9 mouse cellular contexts compared by ENCODE assay signal in genomic region chr5:113889181-113889906, GRCm38 (mm10). TPM values are rescaled to one million over a fixed set of nuclear protein-coding genes. Genes with fewer than 3 reads are reported as not detected.
DNase-seq lines count a peak whose midpoint lies in the region; ATAC-seq and TF ChIP-seq lines count a peak whose summit lies in the region.
"Had no signal": no experiment of that assay in that cellular context is flagged by ENCODE, and none has a peak within 500 bp of the region (broad histone marks: within the 10 kb centered on the region; RNA-seq: fewer than 3 reads in every experiment).

No protein-coding gene starts in this region.

- H3K79me2 ChIP-seq in heart, adult 2 months (replicated peaks; ENCODE audit: control insufficient read depth, insufficient read depth, low read length), result no peaks in the 10 kb centered on the region; the same call in 1 of the 2 replicates

- no peak overlapping the region; the same call in 1 of the 2 replicates for H3K4me3 ChIP-seq in heart, adult 2 months
- no peak overlapping the region for H3K4me3 ChIP-seq in heart, embryonic 15.5 days
- no peak overlapping the region for H3K4me3 ChIP-seq in neural tube, embryonic 12.5 days
- H3K4me3 ChIP-seq: erythroblast, embryonic 14.5 days had no signal

- no peak overlapping the region; the same call in 1 of the 2 replicates for H3K9ac ChIP-seq in heart, adult 2 months (ENCODE audit: low read depth, low read length)
- H3K9ac ChIP-seq in heart, embryonic 15.5 days, result no peak overlapping the region
- no peak overlapping the region; the same call in 1 of the 2 replicates for H3K9ac ChIP-seq in neural tube, embryonic 12.5 days

- peaks cover 2% of the 10 kb centered on the region; the same call in 1 of the 2 replicates for H3K36me3 ChIP-seq in heart, adult 2 months (ENCODE audit: control insufficient read depth, insufficient read depth, low read length)
- no peaks in the 10 kb centered on the region for H3K36me3 ChIP-seq in heart, embryonic 15.5 days
- no peaks in the 10 kb centered on the region for H3K36me3 ChIP-seq in neural tube, embryonic 12.5 days

- peaks cover 32% of the 10 kb centered on the region for H3K4me1 ChIP-seq in heart, adult 2 months (ENCODE audit: control insufficient read depth, insufficient read depth, low read length)
- peaks cover 56% of the 10 kb centered on the region for H3K4me1 ChIP-seq in heart, embryonic 15.5 days (replicated peaks)
- H3K4me1 ChIP-seq in neural tube, embryonic 12.5 days, result peaks cover 55% of the 10 kb centered on the region

- 9% methylated on average over 19 of the region's 19 CpGs for WGBS in heart, adult 2 months
- WGBS in heart, embryonic 15.5 days, result 8% methylated on average over 19 of the region's 19 CpGs
- WGBS in neural tube, embryonic 12.5 days, result 37% methylated on average over 19 of the region's 19 CpGs

- intact Hi-C loops in heart, adult 2 months (cut with DNase I), result loop anchor here (2.0 kb wide), 1 partner anchor 15 kb away; no protein-coding TSS in a partner anchor
- intact Hi-C loops in heart, postnatal 25 days (cut with DNase I), result loop anchor here (2.0 kb wide), 1 partner anchor 15 kb away; no protein-coding TSS in a partner anchor

- H3K4me2 ChIP-seq in heart, embryonic 15.5 days, result peak overlapping the region; percentile 43
- H3K4me2 ChIP-seq in neural tube, embryonic 12.5 days (replicated peaks), result peak overlapping the region; percentile 16; the same call in 1 of the 2 replicates

- TF ChIP-seq CTCF in heart, adult 2 months (IDR thresholded peaks at IDR 0.05), result no peak

- H3K9me3 ChIP-seq in heart, embryonic 15.5 days (replicated peaks), result no peaks in the 10 kb centered on the region
- H3K9me3 ChIP-seq in neural tube, embryonic 12.5 days, result no peaks in the 10 kb centered on the region

- peak; percentile 58 for ATAC-seq in heart, embryonic 15.5 days (replicated peaks; ENCODE audit: insufficient number of reproducible peaks, insufficient read depth, low FRiP score, low read depth)
- no peak for ATAC-seq in neural tube, embryonic 12.5 days (ENCODE audit: low FRiP score, low read depth)
- no peak for ATAC-seq in megakaryocyte progenitor cell, adult 5-6 weeks (replicated peaks; ENCODE audit: poor library complexity)

- TF ChIP-seq EP300 in heart, adult 2 months (IDR thresholded peaks at IDR 0.05; ENCODE audit: insufficient read depth, low read depth, low read length), result 0 out of 2 replicates have a peak, but pooled peaks have one; percentile 30

- no peak for TF ChIP-seq POLR2A in heart, adult 2 months (IDR thresholded peaks at IDR 0.05; ENCODE audit: insufficient read depth, low read depth, low read length)

- H3K27ac ChIP-seq in heart, adult 2 months, result peak overlapping the region; percentile 74
- peak overlapping the region; percentile 73 for H3K27ac ChIP-seq in heart, embryonic 15.5 days
- 0 out of 2 replicates have a peak overlapping the region, but pooled peaks have one; percentile 26 for H3K27ac ChIP-seq in neural tube, embryonic 12.5 days

- H3K27me3 ChIP-seq in heart, adult 2 months (ENCODE audit: control insufficient read depth, insufficient read depth, low read length), result no peaks in the 10 kb centered on the region
- H3K27me3 ChIP-seq in heart, embryonic 15.5 days, result no peaks in the 10 kb centered on the region
- no peaks in the 10 kb centered on the region for H3K27me3 ChIP-seq in neural tube, embryonic 12.5 days (replicated peaks)

- DNase-seq in heart, adult 2 months, result peak; percentile 52 to 59
- DNase-seq in heart, postnatal 25 days (ENCODE audit: low spot score), result no peak
- peak; percentile 57 to 78 for DNase-seq in kidney, postnatal 25 days
- no peak for DNase-seq in retina, postnatal 1 day
- DNase-seq in retina, embryonic 14.5 days (ENCODE audit: low spot score), result no peak

RNA-seq across cellular contexts. Expression of gene Coro1c, which starts 19.2 kb away (rescaled TPM):
- total RNA-seq in heart, adult 2 months (2021), result 10 to 100 TPM; 24.6 to 30.1 TPM
- polyA plus RNA-seq in heart, adult 2 months (2012; rRNA removed), result 24.1 and 27.9 TPM in 2 replicates
- 10 to 100 TPM; 34.5 to 35.2 TPM for total RNA-seq in heart, postnatal 25 days (2021)
- polyA plus RNA-seq in heart, embryonic 15.5 days (2015; fragmentation: Nextera tagmentation; extraction: Ambion mirVana), result 72.7 and 95.4 TPM in 2 replicates
- 259 and 292 TPM in 2 replicates for polyA plus RNA-seq in neural tube, embryonic 12.5 days (2016; fragmentation: Nextera tagmentation; extraction: Ambion mirVana)
- 59.7 and 63.9 TPM in 2 replicates for total RNA-seq in megakaryocyte progenitor cell, adult 5-6 weeks (2015)
- total RNA-seq in megakaryocyte progenitor cell, adult 5-6 weeks (2017), result 81.8 and 83.9 TPM in 2 replicates

RNA-seq across cellular contexts. Expression of gene Selplg, which starts 56.9 kb away (rescaled TPM):
- 1 to 10 TPM; 3.4 to 4.5 TPM for total RNA-seq in heart, adult 2 months (2021)
- polyA plus RNA-seq in heart, adult 2 months (2012; rRNA removed), result 5.7 and 14.1 TPM in 2 replicates
- total RNA-seq in heart, postnatal 25 days (2021), result 1 to 10 TPM; 2.4 to 3.6 TPM
- polyA plus RNA-seq in heart, embryonic 15.5 days (2015; fragmentation: Nextera tagmentation; extraction: Ambion mirVana), result 2.7 and 18.4 TPM in 2 replicates
- 1.5 and 2.3 TPM in 2 replicates for polyA plus RNA-seq in neural tube, embryonic 12.5 days (2016; fragmentation: Nextera tagmentation; extraction: Ambion mirVana)
- total RNA-seq in megakaryocyte progenitor cell, adult 5-6 weeks (2015), result 244 and 245 TPM in 2 replicates
- total RNA-seq in megakaryocyte progenitor cell, adult 5-6 weeks (2017), result 82.0 and 99.0 TPM in 2 replicates

Comparison
In these comparisons a context has a peak if more than half of its experiments do, and no peak if none do; other contexts are left out.
1. DNase-seq: peak in heart, adult 2 months (2 of 2) and kidney, postnatal 25 days (2 of 2); none in heart, postnatal 25 days (single experiment), retina, postnatal 1 day (single experiment) and retina, embryonic 14.5 days (single experiment).
2. RNA of gene Selplg, which starts 56.9 kb away (total RNA-seq): 82.0 to 245 TPM in megakaryocyte progenitor cell, adult 5-6 weeks; 3.4 to 4.5 TPM in heart, adult 2 months and 2.4 to 3.6 TPM in heart, postnatal 25 days; every median in the first group is over 10 times any median in the second.
3. Peak in every context shown above with its lines, with median percentiles within 50 percentile points of each other: H3K27ac ChIP-seq.